Mouse (Mus musculus): ENCODE measurements around the gene Svs5. TPM values are rescaled to one million over a fixed set of nuclear protein-coding genes. Genes with fewer than 3 reads are reported as not detected.

The Svs5 gene
- not detected for polyA plus RNA-seq (2014; fragmentation: Illumina TruSeq; extraction: RNeasy Lipid Tissue Mini Kit (QIAGEN cat#74804); ENCODE audit: low read depth, low replicate concordance)

DNA sequence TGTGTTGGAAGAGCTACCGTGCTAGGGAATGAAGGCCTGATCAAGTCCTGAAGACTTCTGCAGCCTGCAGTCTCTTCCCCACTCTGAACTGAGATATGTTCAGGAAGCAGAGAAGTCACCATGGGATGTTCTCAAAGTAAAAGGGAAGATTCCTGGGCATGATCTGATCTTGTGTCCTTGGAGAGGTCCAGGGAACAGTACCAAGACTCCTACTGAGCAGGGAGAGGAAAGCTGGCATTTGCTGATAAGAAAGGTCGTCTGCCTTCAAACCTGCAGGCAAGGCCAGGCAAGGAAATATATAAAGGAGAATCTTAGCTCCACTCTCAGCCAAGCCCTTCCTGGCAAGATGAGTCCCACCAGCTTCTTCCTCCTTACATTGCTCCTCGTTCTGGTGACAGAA, at the start of gene Svs5:
Gene Svs5, plus strand, starts transcription at position 301 of the 400 bp plus-strand sequence.

DNA sequence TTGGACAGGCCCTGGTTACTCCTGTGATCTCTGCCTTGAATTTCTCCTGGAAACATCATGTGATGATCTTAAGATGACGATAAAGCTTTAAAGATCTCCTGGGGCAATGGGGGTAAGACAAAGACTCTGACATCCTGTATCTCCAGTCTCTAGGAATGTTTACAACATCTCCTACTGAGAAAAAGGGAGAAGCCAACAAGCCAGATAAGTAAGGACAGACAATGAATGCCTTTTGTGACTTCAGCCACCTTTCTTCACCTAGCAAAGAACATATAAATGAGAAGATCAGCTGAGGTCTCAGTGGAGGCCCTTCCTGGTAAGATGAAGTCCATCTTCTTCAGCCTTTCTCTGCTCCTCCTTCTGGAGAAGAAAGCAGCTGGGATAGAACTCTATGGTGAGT, 43.6 kb upstream of the Svs5 start, which contains the start of gene Svs3a:
Gene Svs3a, plus strand, starts transcription at position 301 of the 400 bp plus-strand sequence.

DNA sequence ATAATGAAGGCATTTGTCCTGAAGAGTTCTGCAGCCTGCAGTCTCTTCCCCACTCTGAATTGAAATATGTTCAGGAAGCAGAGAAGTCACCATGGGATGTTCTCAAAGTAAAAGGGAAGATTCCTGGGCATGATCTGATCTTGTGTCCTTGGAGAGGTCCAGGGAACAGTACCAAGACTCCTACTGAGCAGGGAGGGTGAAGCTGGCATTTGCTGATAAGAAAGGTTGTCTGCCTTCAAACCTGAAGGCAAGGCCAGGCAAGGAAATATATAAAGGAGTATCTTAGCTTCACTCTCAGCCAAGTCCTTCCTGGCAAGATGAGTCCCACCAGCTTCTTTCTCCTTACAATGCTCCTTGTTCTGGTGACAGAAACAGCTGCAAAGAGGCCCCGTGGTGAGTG, 16.1 kb upstream of the Svs5 start, which contains the start of gene Svs6:
Gene Svs6, plus strand, starts transcription at position 301 of the 400 bp plus-strand sequence.

Other genes starting within 250 kb of the Svs5 start
- not detected for gene Kcns1, start 161.6 kb upstream of the Svs5 start, polyA plus RNA-seq (2014; fragmentation: Illumina TruSeq; extraction: RNeasy Lipid Tissue Mini Kit (QIAGEN cat#74804); ENCODE audit: low read depth, low replicate concordance)
- not detected for gene Wfdc5, start 150.0 kb upstream of the Svs5 start, polyA plus RNA-seq (2014; fragmentation: Illumina TruSeq; extraction: RNeasy Lipid Tissue Mini Kit (QIAGEN cat#74804); ENCODE audit: low read depth, low replicate concordance)
- not detected for gene Wfdc12, start 142.1 kb upstream of the Svs5 start, polyA plus RNA-seq (2014; fragmentation: Illumina TruSeq; extraction: RNeasy Lipid Tissue Mini Kit (QIAGEN cat#74804); ENCODE audit: low read depth, low replicate concordance)
- gene Wfdc15a, start 132.6 kb upstream of the Svs5 start, polyA plus RNA-seq (2014; fragmentation: Illumina TruSeq; extraction: RNeasy Lipid Tissue Mini Kit (QIAGEN cat#74804); ENCODE audit: low read depth, low replicate concordance) = not detected
- gene Wfdc15b, start 111.1 kb upstream of the Svs5 start, polyA plus RNA-seq (2014; fragmentation: Illumina TruSeq; extraction: RNeasy Lipid Tissue Mini Kit (QIAGEN cat#74804); ENCODE audit: low read depth, low replicate concordance) = not detected
- not detected for gene Svs2, start 94.3 kb upstream of the Svs5 start, polyA plus RNA-seq (2014; fragmentation: Illumina TruSeq; extraction: RNeasy Lipid Tissue Mini Kit (QIAGEN cat#74804); ENCODE audit: low read depth, low replicate concordance)
- not detected for gene Svs3b, start 76.1 kb upstream of the Svs5 start, polyA plus RNA-seq (2014; fragmentation: Illumina TruSeq; extraction: RNeasy Lipid Tissue Mini Kit (QIAGEN cat#74804); ENCODE audit: low read depth, low replicate concordance)
- not detected for gene Svs4, start 54.3 kb upstream of the Svs5 start, polyA plus RNA-seq (2014; fragmentation: Illumina TruSeq; extraction: RNeasy Lipid Tissue Mini Kit (QIAGEN cat#74804); ENCODE audit: low read depth, low replicate concordance)
- gene Svs3a, start 43.5 kb upstream of the Svs5 start, polyA plus RNA-seq (2014; fragmentation: Illumina TruSeq; extraction: RNeasy Lipid Tissue Mini Kit (QIAGEN cat#74804); ENCODE audit: low read depth, low replicate concordance) = not detected
- gene Svs6, start 16.0 kb upstream of the Svs5 start, polyA plus RNA-seq (2014; fragmentation: Illumina TruSeq; extraction: RNeasy Lipid Tissue Mini Kit (QIAGEN cat#74804); ENCODE audit: low read depth, low replicate concordance) = not detected
- gene Slpi, start 56.4 kb downstream of the Svs5 start, polyA plus RNA-seq (2014; fragmentation: Illumina TruSeq; extraction: RNeasy Lipid Tissue Mini Kit (QIAGEN cat#74804); ENCODE audit: low read depth, low replicate concordance) = 0.79 TPM
- gene Rbpjl, start 70.4 kb downstream of the Svs5 start, polyA plus RNA-seq (2014; fragmentation: Illumina TruSeq; extraction: RNeasy Lipid Tissue Mini Kit (QIAGEN cat#74804); ENCODE audit: low read depth, low replicate concordance) = not detected
- gene Matn4, start 72.4 kb downstream of the Svs5 start, polyA plus RNA-seq (2014; fragmentation: Illumina TruSeq; extraction: RNeasy Lipid Tissue Mini Kit (QIAGEN cat#74804); ENCODE audit: low read depth, low replicate concordance) = 0.47 TPM
- gene Sdc4, start 111.1 kb downstream of the Svs5 start, polyA plus RNA-seq (2014; fragmentation: Illumina TruSeq; extraction: RNeasy Lipid Tissue Mini Kit (QIAGEN cat#74804); ENCODE audit: low read depth, low replicate concordance) = 17.0 TPM
- gene Sys1, start 124.2 kb downstream of the Svs5 start, polyA plus RNA-seq (2014; fragmentation: Illumina TruSeq; extraction: RNeasy Lipid Tissue Mini Kit (QIAGEN cat#74804); ENCODE audit: low read depth, low replicate concordance) = 24.8 TPM
- gene Gm20458, start 128.2 kb downstream of the Svs5 start, polyA plus RNA-seq (2014; fragmentation: Illumina TruSeq; extraction: RNeasy Lipid Tissue Mini Kit (QIAGEN cat#74804); ENCODE audit: low read depth, low replicate concordance) = not detected
- not detected for gene Trp53tg5, start 141.0 kb downstream of the Svs5 start, polyA plus RNA-seq (2014; fragmentation: Illumina TruSeq; extraction: RNeasy Lipid Tissue Mini Kit (QIAGEN cat#74804); ENCODE audit: low read depth, low replicate concordance)
- 23.8 TPM for gene Dbndd2, start 153.4 kb downstream of the Svs5 start, polyA plus RNA-seq (2014; fragmentation: Illumina TruSeq; extraction: RNeasy Lipid Tissue Mini Kit (QIAGEN cat#74804); ENCODE audit: low read depth, low replicate concordance)
- 27.9 TPM for gene Pigt, start 164.8 kb downstream of the Svs5 start, polyA plus RNA-seq (2014; fragmentation: Illumina TruSeq; extraction: RNeasy Lipid Tissue Mini Kit (QIAGEN cat#74804); ENCODE audit: low read depth, low replicate concordance)
- gene Wfdc2, start 229.7 kb downstream of the Svs5 start, polyA plus RNA-seq (2014; fragmentation: Illumina TruSeq; extraction: RNeasy Lipid Tissue Mini Kit (QIAGEN cat#74804); ENCODE audit: low read depth, low replicate concordance) = 2.3 TPM
- gene Spint3, start 240.7 kb downstream of the Svs5 start, polyA plus RNA-seq (2014; fragmentation: Illumina TruSeq; extraction: RNeasy Lipid Tissue Mini Kit (QIAGEN cat#74804); ENCODE audit: low read depth, low replicate concordance) = not detected